Mouse (Mus musculus): ENCODE measurements at regions not wholly inside any gene's neighbourhood (a gene's known extent, or its start where the extent isn't known, plus 50 kb on each side); places are given as distances from the start of the nearest gene placed in this dataset.
A peak's percentile ranks its signal among the peaks of the same experiment; 100 is the strongest.

GRCm38 (mm10) chr1:186354072-186354471 is 237.0 kb upstream of the Lyplal1 start:
- ATAC-seq (ENCODE audit: low FRiP score), result no peak
- Histone ChIP-seq H3K4me3 (replicated peaks; ENCODE audit: low read length) (no peak overlapping the region), H3K4me1 (replicated peaks; ENCODE audit: control insufficient read depth, insufficient read depth, low read length) (no peaks in the 10 kb centered on the region), H3K4me2 (replicated peaks) (no peak overlapping the region), H3K9me3 (ENCODE audit: control insufficient read depth, low read length) (peaks cover 6% of the 10 kb centered on the region; the same call in 1 of the 2 replicates), H3K27ac (no peak overlapping the region), H3K27me3 (ENCODE audit: control insufficient read depth, insufficient read depth, low read length) (no peaks in the 10 kb centered on the region), H3K9ac (no peak overlapping the region), H3K36me3 (replicated peaks; ENCODE audit: control insufficient read depth, insufficient read depth) (no peaks in the 10 kb centered on the region)
- no peak for DNase-seq (ENCODE audit: low spot score)

GRCm38 (mm10) chr1:186350381-186350780 is 233.3 kb upstream of the Lyplal1 start:
- Histone ChIP-seq H3K27me3 (ENCODE audit: control insufficient read depth, insufficient read depth, low read length) (no peaks in the 10 kb centered on the region), H3K36me3 (replicated peaks; ENCODE audit: control insufficient read depth, insufficient read depth) (no peaks in the 10 kb centered on the region), H3K4me2 (replicated peaks) (no peak overlapping the region), H3K9me3 (ENCODE audit: control insufficient read depth, low read length) (peaks cover 6% of the 10 kb centered on the region; the same call in 1 of the 2 replicates), H3K27ac (no peak overlapping the region), H3K9ac (no peak overlapping the region), H3K4me3 (replicated peaks; ENCODE audit: low read length) (no peak overlapping the region), H3K4me1 (replicated peaks; ENCODE audit: control insufficient read depth, insufficient read depth, low read length) (no peaks in the 10 kb centered on the region)
- DNase-seq (ENCODE audit: low spot score), result no peak
- ATAC-seq (ENCODE audit: low FRiP score), result no peak
- 91% methylated on average over 4 of the region's 4 CpGs for WGBS

- Histone ChIP-seq H3K27me3 (ENCODE audit: control insufficient read depth, insufficient read depth, low read length) (no peaks in the 10 kb centered on the region), H3K9me3 (ENCODE audit: control insufficient read depth, low read length) (peaks cover 6% of the 10 kb centered on the region; the same call in 1 of the 2 replicates), H3K4me2 (replicated peaks) (no peak overlapping the region), H3K4me3 (replicated peaks; ENCODE audit: low read length) (no peak overlapping the region), H3K9ac (no peak overlapping the region), H3K4me1 (replicated peaks; ENCODE audit: control insufficient read depth, insufficient read depth, low read length) (no peaks in the 10 kb centered on the region), H3K36me3 (replicated peaks; ENCODE audit: control insufficient read depth, insufficient read depth) (no peaks in the 10 kb centered on the region), H3K27ac (no peak overlapping the region)
- ATAC-seq (ENCODE audit: low FRiP score), result no peak
- no peak for DNase-seq (ENCODE audit: low spot score)
- 86% methylated on average over 2 of the region's 2 CpGs for WGBS
These were observed 232.9 kb upstream of the Lyplal1 start for GRCm38 (mm10) chr1:186349966-186350365.

- no peak for DNase-seq (ENCODE audit: low spot score)
- H3K27me3 ChIP-seq (ENCODE audit: control insufficient read depth, insufficient read depth, low read length), result no peaks in the 10 kb centered on the region
- H3K9me3 ChIP-seq (ENCODE audit: control insufficient read depth, low read length), result peaks cover 6% of the 10 kb centered on the region; the same call in 1 of the 2 replicates
- no peak overlapping the region for H3K9ac ChIP-seq
- no peak overlapping the region for H3K4me2 ChIP-seq (replicated peaks)
- no peaks in the 10 kb centered on the region for H3K36me3 ChIP-seq (replicated peaks; ENCODE audit: control insufficient read depth, insufficient read depth)
- H3K27ac ChIP-seq, result no peak overlapping the region
- H3K4me1 ChIP-seq (replicated peaks; ENCODE audit: control insufficient read depth, insufficient read depth, low read length), result no peaks in the 10 kb centered on the region
- ATAC-seq (ENCODE audit: low FRiP score), result no peak
- H3K4me3 ChIP-seq (replicated peaks; ENCODE audit: low read length), result no peak overlapping the region
- WGBS, result 86% methylated on average over 14 of the region's 14 CpGs
These were observed 230.5 kb upstream of the Lyplal1 start for GRCm38 (mm10) chr1:186347413-186348147.

- Histone ChIP-seq H3K4me3 (replicated peaks; ENCODE audit: low read length) (no peak overlapping the region), H3K4me1 (replicated peaks; ENCODE audit: control insufficient read depth, insufficient read depth, low read length) (no peaks in the 10 kb centered on the region), H3K9ac (no peak overlapping the region), H3K27ac (no peak overlapping the region), H3K36me3 (replicated peaks; ENCODE audit: control insufficient read depth, insufficient read depth) (no peaks in the 10 kb centered on the region), H3K9me3 (ENCODE audit: control insufficient read depth, low read length) (no peaks in the 10 kb centered on the region), H3K4me2 (replicated peaks) (no peak overlapping the region), H3K27me3 (ENCODE audit: control insufficient read depth, insufficient read depth, low read length) (no peaks in the 10 kb centered on the region)
- DNase-seq (ENCODE audit: low spot score) (no peak), ATAC-seq (ENCODE audit: low FRiP score) (no peak)
- 85% methylated on average over 6 of the region's 6 CpGs for WGBS
These were observed 228.3 kb upstream of the Lyplal1 start for GRCm38 (mm10) chr1:186345449-186345848.

GRCm38 (mm10) chr1:186342931-186343506 is 225.9 kb upstream of the Lyplal1 start:
- no peaks in the 10 kb centered on the region for H3K4me1 ChIP-seq (replicated peaks; ENCODE audit: control insufficient read depth, insufficient read depth, low read length)
- H3K36me3 ChIP-seq (replicated peaks; ENCODE audit: control insufficient read depth, insufficient read depth), result no peaks in the 10 kb centered on the region
- no peaks in the 10 kb centered on the region for H3K27me3 ChIP-seq (ENCODE audit: control insufficient read depth, insufficient read depth, low read length)
- no peak for ATAC-seq (ENCODE audit: low FRiP score)
- H3K9ac ChIP-seq, result no peak overlapping the region
- H3K27ac ChIP-seq, result no peak overlapping the region
- DNase-seq (ENCODE audit: low spot score), result no peak
- 51% methylated on average over 2 of the region's 2 CpGs for WGBS
- H3K9me3 ChIP-seq (ENCODE audit: control insufficient read depth, low read length), result no peaks in the 10 kb centered on the region
- no peak overlapping the region for H3K4me2 ChIP-seq (replicated peaks)
- no peak overlapping the region for H3K4me3 ChIP-seq (replicated peaks; ENCODE audit: low read length)

- ATAC-seq (ENCODE audit: low FRiP score) (no peak), DNase-seq (ENCODE audit: low spot score) (no peak)
- Histone ChIP-seq H3K4me2 (replicated peaks) (no peak overlapping the region), H3K4me1 (replicated peaks; ENCODE audit: control insufficient read depth, insufficient read depth, low read length) (no peaks in the 10 kb centered on the region), H3K36me3 (replicated peaks; ENCODE audit: control insufficient read depth, insufficient read depth) (no peaks in the 10 kb centered on the region), H3K9me3 (ENCODE audit: control insufficient read depth, low read length) (no peaks in the 10 kb centered on the region), H3K4me3 (replicated peaks; ENCODE audit: low read length) (no peak overlapping the region), H3K9ac (no peak overlapping the region), H3K27me3 (ENCODE audit: control insufficient read depth, insufficient read depth, low read length) (no peaks in the 10 kb centered on the region), H3K27ac (no peak overlapping the region)
- 84% methylated on average over 1 of the region's 1 CpGs for WGBS
These were observed 225.3 kb upstream of the Lyplal1 start for GRCm38 (mm10) chr1:186342391-186342790.

- no peaks in the 10 kb centered on the region for H3K4me1 ChIP-seq (replicated peaks; ENCODE audit: control insufficient read depth, insufficient read depth, low read length)
- DNase-seq (ENCODE audit: low spot score) (peak; percentile 36), ATAC-seq (ENCODE audit: low FRiP score) (no peak)
- H3K27me3 ChIP-seq (ENCODE audit: control insufficient read depth, insufficient read depth, low read length), result no peaks in the 10 kb centered on the region
- no peaks in the 10 kb centered on the region for H3K9me3 ChIP-seq (ENCODE audit: control insufficient read depth, low read length)
- H3K9ac ChIP-seq, result no peak overlapping the region
- WGBS, result 61% methylated on average over 3 of the region's 3 CpGs
- no peak overlapping the region for H3K4me2 ChIP-seq (replicated peaks)
- H3K27ac ChIP-seq, result no peak overlapping the region
- no peak overlapping the region for H3K4me3 ChIP-seq (replicated peaks; ENCODE audit: low read length)
- H3K36me3 ChIP-seq (replicated peaks; ENCODE audit: control insufficient read depth, insufficient read depth), result no peaks in the 10 kb centered on the region
These were observed 224.8 kb upstream of the Lyplal1 start for GRCm38 (mm10) chr1:186341878-186342277.

- Histone ChIP-seq H3K9me3 (ENCODE audit: control insufficient read depth, low read length) (no peaks in the 10 kb centered on the region), H3K4me2 (replicated peaks) (no peak overlapping the region), H3K9ac (no peak overlapping the region), H3K36me3 (replicated peaks; ENCODE audit: control insufficient read depth, insufficient read depth) (no peaks in the 10 kb centered on the region), H3K4me1 (replicated peaks; ENCODE audit: control insufficient read depth, insufficient read depth, low read length) (no peaks in the 10 kb centered on the region), H3K27ac (no peak overlapping the region), H3K27me3 (ENCODE audit: control insufficient read depth, insufficient read depth, low read length) (no peaks in the 10 kb centered on the region), H3K4me3 (replicated peaks; ENCODE audit: low read length) (no peak overlapping the region)
- ATAC-seq (ENCODE audit: low FRiP score) (no peak), DNase-seq (ENCODE audit: low spot score) (no peak)
- 80% methylated on average over 3 of the region's 3 CpGs for WGBS
These were observed 223.6 kb upstream of the Lyplal1 start for GRCm38 (mm10) chr1:186340701-186341100.
